Mouse (Mus musculus) limb, embryonic 15.5 days (tissue): ENCODE measurements around the gene Ncl. TPM values are rescaled to one million over a fixed set of nuclear protein-coding genes. Genes with fewer than 3 reads are reported as not detected.
A peak's percentile ranks its signal among the peaks of the same experiment; 100 is the strongest.

Experiments used
- ATAC-seq: fragments of 200-750 bp; cut with Nextera tagmentation; 2 replicates; pipeline ENCODE4 v1.8.0; 2017; ENCODE audit warnings: low read depth, moderate TSS enrichment; ENCODE audit not compliant: insufficient number of reproducible peaks, low FRiP score, low TSS enrichment
- H3K27ac ChIP-seq: fragments of 300-500 bp; sonication (generic); 2 replicates; pipeline ENCODE4 v1.5.1; 2015; ENCODE audit warnings: moderate library complexity, mild to moderate bottlenecking, inconsistent platforms
- H3K27me3 ChIP-seq: fragments of 300-500 bp; sonication (generic); 2 replicates; pipeline ENCODE4 v1.6.1; 2015; ENCODE audit warnings: inconsistent platforms
- H3K36me3 ChIP-seq: fragments of 300-500 bp; sonication (generic); 2 replicates; pipeline ENCODE4 v1.6.1; 2015; ENCODE audit warnings: inconsistent platforms
- H3K4me1 ChIP-seq: fragments of 300-500 bp; sonication (generic); 2 replicates; pipeline ENCODE4 v1.6.1; 2015; ENCODE audit warnings: inconsistent platforms
- H3K4me2 ChIP-seq: fragments of 300-500 bp; sonication (generic); 2 replicates; pipeline ENCODE4 v1.6.1; 2015; ENCODE audit warnings: mild to moderate bottlenecking, inconsistent platforms
- H3K4me3 ChIP-seq: fragments of 300-500 bp; sonication (generic); 2 replicates; pipeline ENCODE4 v1.5.1; 2015; ENCODE audit warnings: mild to moderate bottlenecking, inconsistent platforms
- H3K9ac ChIP-seq: fragments of 300-500 bp; sonication (generic); 2 replicates; pipeline ENCODE4 v1.6.1; 2015; ENCODE audit warnings: inconsistent platforms
- H3K9me3 ChIP-seq: fragments of 300-500 bp; sonication (generic); 2 replicates; pipeline ENCODE4 v1.6.1; 2016; ENCODE audit warnings: inconsistent platforms
- WGBS: fragments of 180-500 bp; shearing (Covaris S2); methylation state at CpG from one replicate; pipeline ENCODE4 v1.1.7; 2015; 5-methylcytosine and 5-hydroxymethylcytosine counted together
- polyA plus RNA-seq: library from polyadenylated mRNA; unstranded; fragments of >200 nt; fragmentation: Nextera tagmentation; extraction: Ambion mirVana; gene quantifications from 2 replicates; pipeline ENCODE4 v1.2.1, GENCODE M21; 2015

Ncl gene
- polyA plus RNA-seq, 1 experiment from 2014 or later: 369 TPM

GRCm38 (mm10) chr1:86391425-86391824, 32.2 kb upstream of the Ncl start:
- 38% methylated on average over 2 of the region's 2 CpGs for WGBS
- no peak overlapping the region for H3K27ac ChIP-seq
- ATAC-seq: no peak
- H3K36me3 ChIP-seq: no peaks in the 10 kb centered on the region
- H3K4me2 ChIP-seq: no peak overlapping the region
- H3K4me3 ChIP-seq: no peak overlapping the region
- H3K9me3 ChIP-seq: no peaks in the 10 kb centered on the region
- no peaks in the 10 kb centered on the region for H3K27me3 ChIP-seq
- no peak overlapping the region for H3K9ac ChIP-seq
- H3K4me1 ChIP-seq: peaks cover 4% of the 10 kb centered on the region; the same call in 1 of the 2 replicates

- H3K9me3 ChIP-seq: no peaks in the 10 kb centered on the region
- 4% methylated on average over 11 of the region's 11 CpGs for WGBS
- H3K27ac ChIP-seq: no peak overlapping the region
- no peak overlapping the region for H3K4me2 ChIP-seq
- no peaks in the 10 kb centered on the region for H3K27me3 ChIP-seq
- no peak overlapping the region for H3K4me3 ChIP-seq
- H3K4me1 ChIP-seq: peaks cover 4% of the 10 kb centered on the region; the same call in 1 of the 2 replicates
- no peaks in the 10 kb centered on the region for H3K36me3 ChIP-seq
- ATAC-seq: no peak
- H3K9ac ChIP-seq: no peak overlapping the region
Measured at GRCm38 (mm10) chr1:86389230-86389629, 30.0 kb upstream of the Ncl start.

- no peak for ATAC-seq
- peaks cover 22% of the 10 kb centered on the region for H3K4me1 ChIP-seq
- no peak overlapping the region for H3K4me3 ChIP-seq
- no peak overlapping the region for H3K4me2 ChIP-seq
- H3K27me3 ChIP-seq: no peaks in the 10 kb centered on the region
- H3K9ac ChIP-seq: no peak overlapping the region
- no peaks in the 10 kb centered on the region for H3K36me3 ChIP-seq
- H3K27ac ChIP-seq: no peak overlapping the region
- WGBS: 32% methylated on average over 13 of the region's 13 CpGs
- H3K9me3 ChIP-seq: no peaks in the 10 kb centered on the region
Measured at GRCm38 (mm10) chr1:86381027-86381426, 21.8 kb upstream of the Ncl start.

- Histone ChIP-seq H3K27me3 (no peaks in the 10 kb centered on the region), H3K4me3 (no peak overlapping the region)
Measured at GRCm38 (mm10) chr1:86379161-86379569, 20.0 kb upstream of the Ncl start.

GRCm38 (mm10) chr1:86378662-86379061, 19.5 kb upstream of the Ncl start:
- 15% methylated on average over 5 of the region's 6 CpGs for WGBS
- Histone ChIP-seq H3K27ac (peak overlapping the region; percentile 71), H3K27me3 (no peaks in the 10 kb centered on the region), H3K9ac (no peak overlapping the region), H3K4me2 (no peak overlapping the region), H3K4me3 (no peak overlapping the region), H3K9me3 (no peaks in the 10 kb centered on the region), H3K36me3 (no peaks in the 10 kb centered on the region), H3K4me1 (peaks cover 22% of the 10 kb centered on the region)
- ATAC-seq: no peak

More at GRCm38 (mm10) chr1:86379161-86379569, 20.0 kb upstream of the Ncl start:
- H3K36me3 ChIP-seq: no peaks in the 10 kb centered on the region
- no peak for ATAC-seq
- H3K4me1 ChIP-seq: peaks cover 22% of the 10 kb centered on the region
- H3K4me2 ChIP-seq: no peak overlapping the region
- H3K9ac ChIP-seq: no peak overlapping the region
- 23% methylated on average over 9 of the region's 9 CpGs for WGBS
- H3K9me3 ChIP-seq: no peaks in the 10 kb centered on the region
- peak overlapping the region; percentile 71 for H3K27ac ChIP-seq

GRCm38 (mm10) chr1:86376354-86376753, 17.2 kb upstream of the Ncl start:
- ATAC-seq: no peak
- WGBS: 71% methylated on average over 5 of the region's 5 CpGs
- peaks cover 22% of the 10 kb centered on the region for H3K4me1 ChIP-seq
- no peaks in the 10 kb centered on the region for H3K27me3 ChIP-seq
- H3K4me3 ChIP-seq: no peak overlapping the region
- no peaks in the 10 kb centered on the region for H3K36me3 ChIP-seq
- H3K9me3 ChIP-seq: no peaks in the 10 kb centered on the region
- no peak overlapping the region for H3K4me2 ChIP-seq
- H3K27ac ChIP-seq: no peak overlapping the region
- H3K9ac ChIP-seq: no peak overlapping the region

- 44% methylated on average over 10 of the region's 10 CpGs for WGBS
- Histone ChIP-seq H3K36me3 (no peaks in the 10 kb centered on the region), H3K4me2 (no peak overlapping the region), H3K27ac (no peak overlapping the region), H3K4me3 (no peak overlapping the region), H3K27me3 (no peaks in the 10 kb centered on the region), H3K9me3 (no peaks in the 10 kb centered on the region), H3K4me1 (no peaks in the 10 kb centered on the region), H3K9ac (no peak overlapping the region)
- ATAC-seq: no peak
Measured at GRCm38 (mm10) chr1:86371997-86372396, 12.8 kb upstream of the Ncl start.

GRCm38 (mm10) chr1:86368086-86368485, 8.9 kb upstream of the Ncl start:
- ATAC-seq: no peak
- Histone ChIP-seq H3K4me1 (no peaks in the 10 kb centered on the region), H3K27ac (no peak overlapping the region), H3K4me3 (no peak overlapping the region), H3K4me2 (no peak overlapping the region), H3K27me3 (no peaks in the 10 kb centered on the region), H3K9me3 (no peaks in the 10 kb centered on the region), H3K36me3 (no peaks in the 10 kb centered on the region), H3K9ac (no peak overlapping the region)
- 76% methylated on average over 4 of the region's 4 CpGs for WGBS

- H3K27me3 ChIP-seq: no peaks in the 10 kb centered on the region
- ATAC-seq: no peak
- no peak overlapping the region for H3K4me3 ChIP-seq
- no peak overlapping the region for H3K27ac ChIP-seq
- H3K36me3 ChIP-seq: no peaks in the 10 kb centered on the region
- H3K9me3 ChIP-seq: no peaks in the 10 kb centered on the region
- WGBS: 22% methylated on average over 6 of the region's 6 CpGs
- H3K4me2 ChIP-seq: no peak overlapping the region
- H3K4me1 ChIP-seq: peaks cover 8% of the 10 kb centered on the region
- no peak overlapping the region for H3K9ac ChIP-seq
Measured at GRCm38 (mm10) chr1:86363671-86364070, 4.5 kb upstream of the Ncl start.

GRCm38 (mm10) chr1:86361852-86362615, 2.8 kb upstream of the Ncl start:
- 89% methylated on average over 4 of the region's 4 CpGs for WGBS
- no peak overlapping the region for H3K9ac ChIP-seq
- H3K27me3 ChIP-seq: no peaks in the 10 kb centered on the region
- peaks cover 6% of the 10 kb centered on the region for H3K36me3 ChIP-seq
- no peak overlapping the region for H3K27ac ChIP-seq
- no peak for ATAC-seq
- H3K4me2 ChIP-seq: no peak overlapping the region
- H3K4me1 ChIP-seq: peaks cover 16% of the 10 kb centered on the region
- no peak overlapping the region for H3K4me3 ChIP-seq
- no peaks in the 10 kb centered on the region for H3K9me3 ChIP-seq

- peak overlapping the region; percentile 57 for H3K4me2 ChIP-seq
- H3K27ac ChIP-seq: peak overlapping the region; percentile 88; the same call in 1 of the 2 replicates
- 17% methylated on average over 12 of the region's 12 CpGs for WGBS
- H3K36me3 ChIP-seq: peaks cover 21% of the 10 kb centered on the region
- no peaks in the 10 kb centered on the region for H3K9me3 ChIP-seq
- ATAC-seq: no peak
- peak overlapping the region; percentile 80 for H3K4me3 ChIP-seq
- peak overlapping the region; percentile 82 for H3K9ac ChIP-seq
- no peaks in the 10 kb centered on the region for H3K27me3 ChIP-seq
- H3K4me1 ChIP-seq: peaks cover 19% of the 10 kb centered on the region
Measured at GRCm38 (mm10) chr1:86360441-86360840, 1.2 kb upstream of the Ncl start.

GRCm38 (mm10) chr1:86359798-86360179, 589 bp upstream of the Ncl start:
- peaks cover 27% of the 10 kb centered on the region for H3K36me3 ChIP-seq
- H3K9ac ChIP-seq: peak overlapping the region; percentile 82
- ATAC-seq: peak; percentile 2; the same call in 1 of the 2 replicates
- peaks cover 19% of the 10 kb centered on the region for H3K4me1 ChIP-seq
- WGBS: under 1% methylated on average over 26 of the region's 26 CpGs
- H3K4me3 ChIP-seq: peak overlapping the region; percentile 80
- no peaks in the 10 kb centered on the region for H3K9me3 ChIP-seq
- H3K27ac ChIP-seq: peak overlapping the region; percentile 88
- peak overlapping the region; percentile 57 for H3K4me2 ChIP-seq
- H3K27me3 ChIP-seq: no peaks in the 10 kb centered on the region
